Mouse (Mus musculus): Measurements from ENCODE around the gene S1pr1. TPM values are rescaled to one million over a fixed set of nuclear protein-coding genes. Genes with fewer than 3 reads are reported as not detected.

The S1pr1 gene
- total and polyA plus RNA-seq, 3 experiments: 0.08 to 0.13 TPM; not detected in 1

GRCm38 (mm10) chr3:115758455-115758912 is 43.6 kb upstream of the S1pr1 start:
- Histone ChIP-seq H3K79me2 (ENCODE audit: control insufficient read depth, insufficient read depth, low read length, poor library complexity) (no peaks in the 10 kb centered on the region), H3K4me3 (ENCODE audit: control insufficient read depth in 1 of 2, insufficient read depth in 1 of 2, low read depth in 2 of 2, low read length in 2 of 2) (no peak overlapping the region), H3K36me3 (ENCODE audit: control insufficient read depth in 1 of 2, insufficient read depth in 2 of 2, low read length in 2 of 2) (0 out of 4 replicates have a peak, but pooled peaks cover 0 to 2% of the 10 kb centered on the region in 2 experiments), H3K9me3 (replicated peaks; ENCODE audit: insufficient read depth, low read length) (no peaks in the 10 kb centered on the region), H3K27me3 (ENCODE audit: control insufficient read depth in 1 of 2, insufficient read depth in 2 of 2, low read length in 2 of 2) (peaks cover 0 to 1% of the 10 kb centered on the region in 2 experiments; a peak in 1 of 4 replicates), H3K27ac (ENCODE audit: control insufficient read depth, low read depth, low read length) (no peak overlapping the region), H3K4me1 (ENCODE audit: control insufficient read depth in 1 of 2, insufficient read depth in 2 of 2, low read length in 2 of 2) (peaks cover 0 to 4% of the 10 kb centered on the region in 2 experiments; a peak in 1 of 4 replicates), H3K9ac (ENCODE audit: control insufficient read depth, low read depth, low read length, poor library complexity, severe bottlenecking) (no peak overlapping the region)
- no peak for TF ChIP-seq ETS1 (IDR thresholded peaks at IDR 0.05; ENCODE audit: low read depth, low read length)
- no peak for TF ChIP-seq MYB (IDR thresholded peaks at IDR 0.05; ENCODE audit: low read depth, low read length)
- no peak for TF ChIP-seq TBP (IDR thresholded peaks at IDR 0.05; ENCODE audit: low read depth, low read length)
- no peak for TF ChIP-seq ELF1 (IDR thresholded peaks at IDR 0.05; ENCODE audit: low read depth, low read length)
- TF ChIP-seq GATA1 (IDR thresholded peaks at IDR 0.05; ENCODE audit: low read depth, low read length): no peak
- no peak for TF ChIP-seq MAZ (IDR thresholded peaks at IDR 0.05; ENCODE audit: low read depth, low read length)
- TF ChIP-seq CHD1 (IDR thresholded peaks at IDR 0.05; ENCODE audit: low read depth, low read length): no peak
- no peak for TF ChIP-seq ZC3H11A (IDR thresholded peaks at IDR 0.05; ENCODE audit: low read depth, low read length)
- no peak for TF ChIP-seq UBTF (IDR thresholded peaks at IDR 0.05; ENCODE audit: borderline replicate concordance, insufficient read depth, low read depth, low read length)
- TF ChIP-seq CTCF (IDR thresholded peaks at IDR 0.05 in 2 of 3, conservative IDR thresholded peaks at IDR 0.05 in 1 of 3; ENCODE audit: control insufficient read depth in 1 of 3, insufficient read depth in 1 of 3, low read depth in 2 of 3, low read length in 3 of 3, poor library complexity in 1 of 3, severe bottlenecking in 1 of 3): no peak
- TF ChIP-seq HCFC1 (IDR thresholded peaks at IDR 0.05; ENCODE audit: low read depth, low read length): no peak
- TF ChIP-seq NELFE (IDR thresholded peaks at IDR 0.05; ENCODE audit: low read depth, low read length): no peak
- TF ChIP-seq POLR2AphosphoS2 (IDR thresholded peaks at IDR 0.05; ENCODE audit: low read length): no peak
- TF ChIP-seq RCOR1 (IDR thresholded peaks at IDR 0.05; ENCODE audit: low read depth, low read length): no peak
- no peak for TF ChIP-seq CHD2 (IDR thresholded peaks at IDR 0.05; ENCODE audit: low read length)
- no peak for TF ChIP-seq MAX (IDR thresholded peaks at IDR 0.05; ENCODE audit: low read length)
- no peak for TF ChIP-seq MAFK (IDR thresholded peaks at IDR 0.05; ENCODE audit: borderline replicate concordance, low read depth, low read length)
- TF ChIP-seq SIN3A (IDR thresholded peaks at IDR 0.05; ENCODE audit: low read length): no peak
- TF ChIP-seq KAT2A (conservative IDR thresholded peaks at IDR 0.05; ENCODE audit: low read depth, low read length): no peak
- peak; percentile 9 for DNase-seq (ENCODE audit: low read depth, low spot score)

- Histone ChIP-seq H3K9me3 (replicated peaks; ENCODE audit: insufficient read depth, low read length) (no peaks in the 10 kb centered on the region), H3K36me3 (ENCODE audit: control insufficient read depth in 1 of 2, insufficient read depth in 2 of 2, low read length in 2 of 2) (0 out of 4 replicates have a peak, but pooled peaks cover 0 to 2% of the 10 kb centered on the region in 2 experiments), H3K79me2 (ENCODE audit: control insufficient read depth, insufficient read depth, low read length, poor library complexity) (no peaks in the 10 kb centered on the region), H3K4me1 (ENCODE audit: control insufficient read depth in 1 of 2, insufficient read depth in 2 of 2, low read length in 2 of 2) (peaks cover 0 to 4% of the 10 kb centered on the region in 2 experiments; a peak in 1 of 4 replicates), H3K4me3 (ENCODE audit: control insufficient read depth in 1 of 2, insufficient read depth in 1 of 2, low read depth in 2 of 2, low read length in 2 of 2) (no peak overlapping the region), H3K9ac (ENCODE audit: control insufficient read depth, low read depth, low read length, poor library complexity, severe bottlenecking) (no peak overlapping the region), H3K27ac (ENCODE audit: control insufficient read depth, low read depth, low read length) (no peak overlapping the region), H3K27me3 (ENCODE audit: control insufficient read depth in 1 of 2, insufficient read depth in 2 of 2, low read length in 2 of 2) (peaks cover 0 to 2% of the 10 kb centered on the region in 2 experiments; a peak in 3 of 4 replicates)
- TF ChIP-seq MEF2A (IDR thresholded peaks at IDR 0.05; ENCODE audit: extremely low read depth, insufficient replicate concordance, low read depth, low read length, poor library complexity, severe bottlenecking): no peak
- no peak for TF ChIP-seq HCFC1 (IDR thresholded peaks at IDR 0.05; ENCODE audit: low read depth, low read length)
- TF ChIP-seq GATA1 (IDR thresholded peaks at IDR 0.05; ENCODE audit: low read depth, low read length): no peak
- TF ChIP-seq TAL1 (IDR thresholded peaks at IDR 0.05; ENCODE audit: low read length): no peak
- TF ChIP-seq NELFE (IDR thresholded peaks at IDR 0.05; ENCODE audit: low read depth, low read length): no peak
- no peak for TF ChIP-seq MYC (IDR thresholded peaks at IDR 0.05; ENCODE audit: low read depth, low read length)
- TF ChIP-seq POLR2AphosphoS5 (IDR thresholded peaks at IDR 0.05; ENCODE audit: borderline replicate concordance, low read depth, low read length): no peak
- TF ChIP-seq POLR2A (IDR thresholded peaks at IDR 0.05; ENCODE audit: control insufficient read depth in 1 of 2, insufficient read depth in 1 of 2, low read depth in 1 of 2, low read length in 2 of 2, poor library complexity in 1 of 2): no peak
- TF ChIP-seq E2F4 (IDR thresholded peaks at IDR 0.05; ENCODE audit: borderline replicate concordance, low read depth, low read length): no peak
- TF ChIP-seq ZMIZ1 (IDR thresholded peaks at IDR 0.05; ENCODE audit: low read depth, low read length): no peak
- TF ChIP-seq ZNF384 (IDR thresholded peaks at IDR 0.05; ENCODE audit: low read depth, low read length): no peak
- no peak for TF ChIP-seq ELF1 (IDR thresholded peaks at IDR 0.05; ENCODE audit: low read depth, low read length)
- TF ChIP-seq MYB (IDR thresholded peaks at IDR 0.05; ENCODE audit: low read depth, low read length): no peak
- TF ChIP-seq UBTF (IDR thresholded peaks at IDR 0.05; ENCODE audit: borderline replicate concordance, insufficient read depth, low read depth, low read length): no peak
- TF ChIP-seq MAFK (IDR thresholded peaks at IDR 0.05; ENCODE audit: borderline replicate concordance, low read depth, low read length): no peak
- no peak for TF ChIP-seq CTCF (IDR thresholded peaks at IDR 0.05 in 2 of 3, conservative IDR thresholded peaks at IDR 0.05 in 1 of 3; ENCODE audit: control insufficient read depth in 1 of 3, insufficient read depth in 1 of 3, low read depth in 2 of 3, low read length in 3 of 3, poor library complexity in 1 of 3, severe bottlenecking in 1 of 3)
- DNase-seq (ENCODE audit: low read depth, low spot score): no peak
These were observed 39.6 kb upstream of the S1pr1 start for GRCm38 (mm10) chr3:115754466-115754865.

Data from MEL (cell line).